Mouse (Mus musculus): Measurements from ENCODE around the gene Ppil4. TPM values are rescaled to one million over a fixed set of nuclear protein-coding genes. Genes with fewer than 3 reads are reported as not detected.

Ppil4 gene
- total and polyA plus RNA-seq, 3 experiments: 30.5 to 86.3 (median 34.7) TPM

- H3K4me3 ChIP-seq (ENCODE audit: control insufficient read depth in 1 of 2, insufficient read depth in 1 of 2, low read depth in 2 of 2, low read length in 2 of 2): no peak overlapping the region
- H3K27me3 ChIP-seq (ENCODE audit: control insufficient read depth in 1 of 2, insufficient read depth in 2 of 2, low read length in 2 of 2): no peaks in the 10 kb centered on the region
- no peaks in the 10 kb centered on the region for H3K79me2 ChIP-seq (ENCODE audit: control insufficient read depth, insufficient read depth, low read length, poor library complexity)
- no peak overlapping the region for H3K27ac ChIP-seq (ENCODE audit: control insufficient read depth, low read depth, low read length)
- H3K9me3 ChIP-seq (replicated peaks; ENCODE audit: insufficient read depth, low read length): no peaks in the 10 kb centered on the region
- peaks cover 0 to 2% of the 10 kb centered on the region in 2 experiments; a peak in 3 of 4 replicates for H3K36me3 ChIP-seq (ENCODE audit: control insufficient read depth in 1 of 2, insufficient read depth in 2 of 2, low read length in 2 of 2)
- no peak for DNase-seq (ENCODE audit: low read depth, low spot score)
- TF ChIP-seq CHD2 (IDR thresholded peaks at IDR 0.05; ENCODE audit: low read length) (no peak), MAX (IDR thresholded peaks at IDR 0.05; ENCODE audit: low read length) (no peak), RAD21 (IDR thresholded peaks at IDR 0.05; ENCODE audit: low read depth, low read length) (no peak), UBTF (IDR thresholded peaks at IDR 0.05; ENCODE audit: borderline replicate concordance, insufficient read depth, low read depth, low read length) (no peak), CTCF (IDR thresholded peaks at IDR 0.05 in 2 of 3, conservative IDR thresholded peaks at IDR 0.05 in 1 of 3; ENCODE audit: control insufficient read depth in 1 of 3, insufficient read depth in 1 of 3, low read depth in 2 of 3, low read length in 3 of 3, poor library complexity in 1 of 3, severe bottlenecking in 1 of 3) (no peak), HCFC1 (IDR thresholded peaks at IDR 0.05; ENCODE audit: low read depth, low read length) (no peak), MEF2A (IDR thresholded peaks at IDR 0.05; ENCODE audit: extremely low read depth, insufficient replicate concordance, low read depth, low read length, poor library complexity, severe bottlenecking) (no peak)
- no peaks in the 10 kb centered on the region for H3K4me1 ChIP-seq (ENCODE audit: control insufficient read depth in 1 of 2, insufficient read depth in 2 of 2, low read length in 2 of 2)
- no peak overlapping the region for H3K9ac ChIP-seq (ENCODE audit: control insufficient read depth, low read depth, low read length, poor library complexity, severe bottlenecking)
Observed at GRCm38 (mm10) chr10:7824663-7825280, 32.1 kb downstream of the Ppil4 start.

GRCm38 (mm10) chr10:7825281-7825665 is 32.6 kb downstream of the Ppil4 start:
- H3K27ac ChIP-seq (ENCODE audit: control insufficient read depth, low read depth, low read length): no peak overlapping the region
- H3K79me2 ChIP-seq (ENCODE audit: control insufficient read depth, insufficient read depth, low read length, poor library complexity): no peaks in the 10 kb centered on the region
- no peak for TF ChIP-seq MYB (IDR thresholded peaks at IDR 0.05; ENCODE audit: low read depth, low read length)
- TF ChIP-seq GABPA (IDR thresholded peaks at IDR 0.05; ENCODE audit: low read depth, low read length): no peak
- no peak for TF ChIP-seq SIN3A (IDR thresholded peaks at IDR 0.05; ENCODE audit: low read length)
- TF ChIP-seq MAZ (IDR thresholded peaks at IDR 0.05; ENCODE audit: low read depth, low read length): no peak
- TF ChIP-seq USF1 (IDR thresholded peaks at IDR 0.05; ENCODE audit: low read depth, low read length): no peak
- no peak for TF ChIP-seq ZC3H11A (IDR thresholded peaks at IDR 0.05; ENCODE audit: low read depth, low read length)
- TF ChIP-seq ELF1 (IDR thresholded peaks at IDR 0.05; ENCODE audit: low read depth, low read length): no peak
- H3K27me3 ChIP-seq (ENCODE audit: control insufficient read depth in 1 of 2, insufficient read depth in 2 of 2, low read length in 2 of 2): no peaks in the 10 kb centered on the region
- no peak for DNase-seq (ENCODE audit: low read depth, low spot score)
- no peak overlapping the region for H3K4me3 ChIP-seq (ENCODE audit: control insufficient read depth in 1 of 2, insufficient read depth in 1 of 2, low read depth in 2 of 2, low read length in 2 of 2)
- H3K36me3 ChIP-seq (ENCODE audit: control insufficient read depth in 1 of 2, insufficient read depth in 2 of 2, low read length in 2 of 2): peaks cover 0 to 2% of the 10 kb centered on the region in 2 experiments; a peak in 3 of 4 replicates
- no peaks in the 10 kb centered on the region for H3K4me1 ChIP-seq (ENCODE audit: control insufficient read depth in 1 of 2, insufficient read depth in 2 of 2, low read length in 2 of 2)
- H3K9me3 ChIP-seq (replicated peaks; ENCODE audit: insufficient read depth, low read length): no peaks in the 10 kb centered on the region
- H3K9ac ChIP-seq (ENCODE audit: control insufficient read depth, low read depth, low read length, poor library complexity, severe bottlenecking): no peak overlapping the region

- H3K27ac ChIP-seq (ENCODE audit: control insufficient read depth, low read depth, low read length): no peak overlapping the region
- H3K9me3 ChIP-seq (replicated peaks; ENCODE audit: insufficient read depth, low read length): no peaks in the 10 kb centered on the region
- peaks cover 0 to 2% of the 10 kb centered on the region in 2 experiments; a peak in 2 of 4 replicates for H3K36me3 ChIP-seq (ENCODE audit: control insufficient read depth in 1 of 2, insufficient read depth in 2 of 2, low read length in 2 of 2)
- H3K79me2 ChIP-seq (ENCODE audit: control insufficient read depth, insufficient read depth, low read length, poor library complexity): no peaks in the 10 kb centered on the region
- H3K27me3 ChIP-seq (ENCODE audit: control insufficient read depth in 1 of 2, insufficient read depth in 2 of 2, low read length in 2 of 2): no peaks in the 10 kb centered on the region
- no peak for TF ChIP-seq TCF12 (IDR thresholded peaks at IDR 0.05; ENCODE audit: low read depth, low read length)
- no peak for TF ChIP-seq EP300 (IDR thresholded peaks at IDR 0.05; ENCODE audit: low read depth in 1 of 2, low read length in 2 of 2)
- TF ChIP-seq ZC3H11A (IDR thresholded peaks at IDR 0.05; ENCODE audit: low read depth, low read length): no peak
- TF ChIP-seq ZNF384 (IDR thresholded peaks at IDR 0.05; ENCODE audit: low read depth, low read length): no peak
- TF ChIP-seq MEF2A (IDR thresholded peaks at IDR 0.05; ENCODE audit: extremely low read depth, insufficient replicate concordance, low read depth, low read length, poor library complexity, severe bottlenecking): no peak
- no peak for TF ChIP-seq POLR2AphosphoS5 (IDR thresholded peaks at IDR 0.05; ENCODE audit: borderline replicate concordance, low read depth, low read length)
- no peak for TF ChIP-seq ETS1 (IDR thresholded peaks at IDR 0.05; ENCODE audit: low read depth, low read length)
- no peak for TF ChIP-seq NRF1 (IDR thresholded peaks at IDR 0.05; ENCODE audit: insufficient read depth, low read depth, low read length, poor library complexity, severe bottlenecking)
- TF ChIP-seq CHD2 (IDR thresholded peaks at IDR 0.05; ENCODE audit: low read length): no peak
- no peak for TF ChIP-seq GATA1 (IDR thresholded peaks at IDR 0.05; ENCODE audit: low read depth, low read length)
- no peak for TF ChIP-seq ZMIZ1 (IDR thresholded peaks at IDR 0.05; ENCODE audit: low read depth, low read length)
- no peak for DNase-seq (ENCODE audit: low read depth, low spot score)
- no peaks in the 10 kb centered on the region for H3K4me1 ChIP-seq (ENCODE audit: control insufficient read depth in 1 of 2, insufficient read depth in 2 of 2, low read length in 2 of 2)
- no peak overlapping the region for H3K9ac ChIP-seq (ENCODE audit: control insufficient read depth, low read depth, low read length, poor library complexity, severe bottlenecking)
- H3K4me3 ChIP-seq (ENCODE audit: control insufficient read depth in 1 of 2, insufficient read depth in 1 of 2, low read depth in 2 of 2, low read length in 2 of 2): no peak overlapping the region
Observed at GRCm38 (mm10) chr10:7826106-7826505, 33.4 kb downstream of the Ppil4 start.
